Mouse (Mus musculus) cortical plate, adult 2 months (tissue): Measurements from ENCODE around the gene Naa15.

ENCODE experiments used
- CTCF ChIP-seq: fragments of 200-500 bp; IDR thresholded peaks from 2 replicates; pipeline ENCODE4 v1.5.1; 2011; ENCODE audit warnings: mild to moderate bottlenecking, control low read depth, low read length; ENCODE audit not compliant: insufficient read depth; ENCODE audit errors: extremely low read depth
- POLR2A ChIP-seq: fragments of 200-500 bp; IDR thresholded peaks from 2 replicates; pipeline ENCODE4 v1.6.1; 2011; ENCODE audit warnings: mild to moderate bottlenecking, low read length, control low read depth; ENCODE audit not compliant: insufficient read depth; ENCODE audit errors: extremely low read depth

- TF ChIP-seq CTCF (no peak), POLR2A (no peak)
Observed at GRCm38 (mm10) chr3:51525186-51525785, 110.3 kb downstream of the Naa15 start.
